Comparison of ENCODE assay signal across 1 mouse cellular context in the genomic region with DNA sequence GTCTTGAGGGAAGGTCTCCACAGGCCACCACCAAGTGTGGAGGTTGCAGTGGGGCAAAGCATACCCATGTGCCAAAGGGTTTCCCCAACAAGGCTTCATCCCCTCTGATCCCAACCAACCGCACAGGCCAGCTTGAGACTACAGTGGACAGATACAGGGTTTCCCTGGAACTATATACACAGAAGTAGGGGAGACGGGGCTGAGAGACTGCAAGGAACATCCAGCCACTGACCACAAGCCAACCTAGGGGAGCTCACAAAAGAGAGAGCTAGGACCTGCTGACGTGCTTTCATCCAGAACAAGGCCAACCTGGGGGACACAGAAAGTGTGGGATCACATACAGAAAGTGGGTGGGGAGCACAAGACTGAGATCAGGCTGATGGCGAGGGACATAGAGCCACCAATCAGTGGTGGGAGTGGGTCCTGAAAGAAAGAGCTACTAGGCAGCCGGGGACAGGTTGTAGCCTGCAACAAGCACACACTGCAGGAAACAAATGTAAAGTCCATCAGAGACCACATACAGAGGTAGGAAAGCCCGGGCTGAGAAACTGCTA.
A peak's percentile ranks its signal among the peaks of the same experiment; 100 is the strongest.
TF ChIP-seq lines count a peak whose summit lies in the region.

No protein-coding gene starts in this region.

TF ChIP-seq in MEL, 35 proteins besides CTCF, POLR2A, EP300 and RAD21:
- TF ChIP-seq MXI1 (IDR thresholded peaks at IDR 0.05; ENCODE audit: low read depth, low read length) (peak; percentile 39; the same call in 1 of the 2 replicates), MYC (IDR thresholded peaks at IDR 0.05; ENCODE audit: low read depth, low read length) (no peak), ZC3H11A (IDR thresholded peaks at IDR 0.05; ENCODE audit: low read depth, low read length) (no peak), ELF1 (IDR thresholded peaks at IDR 0.05; ENCODE audit: low read depth, low read length) (no peak)
